Mouse (Mus musculus) heart, postnatal 0 days (tissue): ENCODE measurements at regions not wholly inside any gene's neighbourhood (a gene's known extent, or its start where the extent isn't known, plus 50 kb on each side); places are given as distances from the start of the nearest gene placed in this dataset.
A peak's percentile ranks its signal among the peaks of the same experiment; 100 is the strongest.

ENCODE experiments used
- ATAC-seq: fragments of 200-750 bp; cut with Nextera tagmentation; 2 replicates; pipeline ENCODE4 v1.8.0; 2017; ENCODE audit warnings: low read depth, moderate number of reproducible peaks, moderate library complexity; ENCODE audit not compliant: insufficient read depth
- DNase-seq: peaks from one replicate; pipeline ENCODE4 v3.0.0-alpha.2; 2016; ENCODE audit warnings: low spot score
- H3K27ac ChIP-seq: fragments of 300-500 bp; sonication (generic); 2 replicates; pipeline ENCODE4 v1.5.1; 2014; ENCODE audit warnings: low read depth, mild to moderate bottlenecking
- H3K27me3 ChIP-seq: fragments of 300-500 bp; sonication (generic); 2 replicates; pipeline ENCODE4 v1.6.1; 2014; ENCODE audit warnings: low read length, mixed read lengths; ENCODE audit not compliant: control insufficient read depth, insufficient read depth
- H3K36me3 ChIP-seq: fragments of 300-500 bp; sonication (generic); replicated peaks from 2 replicates; pipeline ENCODE4 v1.6.1; 2014; ENCODE audit warnings: low read length, mixed read lengths; ENCODE audit not compliant: control insufficient read depth, insufficient read depth
- H3K4me1 ChIP-seq: fragments of 300-500 bp; sonication (generic); 2 replicates; pipeline ENCODE4 v1.6.1; 2014; ENCODE audit warnings: antibody characterized with exemption; ENCODE audit not compliant: control insufficient read depth, insufficient read depth
- H3K4me2 ChIP-seq: fragments of 300-500 bp; sonication (generic); 2 replicates; pipeline ENCODE4 v1.6.1; 2014; ENCODE audit warnings: low read depth, mild to moderate bottlenecking, low read length, moderate library complexity
- H3K4me3 ChIP-seq: fragments of 300-500 bp; sonication (generic); 2 replicates; pipeline ENCODE4 v1.5.1; 2014; ENCODE audit warnings: low read depth, low read length
- H3K9ac ChIP-seq: fragments of 300-500 bp; sonication (generic); replicated peaks from 2 replicates; pipeline ENCODE4 v1.6.1; 2014; ENCODE audit warnings: low read depth, low read length, mixed read lengths
- H3K9me3 ChIP-seq: fragments of 300-500 bp; sonication (generic); replicated peaks from 2 replicates; pipeline ENCODE4 v1.6.1; 2016; ENCODE audit warnings: low read length; ENCODE audit not compliant: control insufficient read depth
- CTCF ChIP-seq: IDR thresholded peaks from 2 replicates; pipeline ENCODE4 v1.5.1; 2016; ENCODE audit warnings: antibody characterized with exemption, control low read depth, low read depth
- EP300 ChIP-seq: IDR thresholded peaks from 2 replicates; pipeline ENCODE4 v1.6.1; 2016; ENCODE audit warnings: antibody characterized with exemption, low read depth
- WGBS: fragments of 180-500 bp; shearing (Covaris S2); extraction: QIAGEN DNeasy Blood & Tissue Kit; methylation state at CpG from one replicate; pipeline ENCODE4 v1.1.7; 2014; 5-methylcytosine and 5-hydroxymethylcytosine counted together

GRCm38 (mm10) chr2:85257356-85257755 is 60.4 kb upstream of the Lrrc55 start:
- H3K4me2 ChIP-seq = no peak overlapping the region
- H3K9me3 ChIP-seq = no peaks in the 10 kb centered on the region
- H3K36me3 ChIP-seq = no peaks in the 10 kb centered on the region
- ATAC-seq = no peak
- no peak overlapping the region for H3K27ac ChIP-seq
- WGBS = 59% methylated on average over 3 of the region's 3 CpGs
- no peaks in the 10 kb centered on the region for H3K27me3 ChIP-seq
- no peak overlapping the region for H3K9ac ChIP-seq
- no peak for DNase-seq
- H3K4me3 ChIP-seq = no peak overlapping the region
- TF ChIP-seq CTCF (no peak), EP300 (no peak)
- peaks cover 11% of the 10 kb centered on the region for H3K4me1 ChIP-seq

- DNase-seq = no peak
- Histone ChIP-seq H3K4me2 (no peak overlapping the region), H3K36me3 (no peaks in the 10 kb centered on the region), H3K4me1 (peaks cover 15% of the 10 kb centered on the region), H3K9ac (no peak overlapping the region), H3K27me3 (no peaks in the 10 kb centered on the region), H3K27ac (no peak overlapping the region), H3K9me3 (no peaks in the 10 kb centered on the region), H3K4me3 (no peak overlapping the region)
- no peak for ATAC-seq
- TF ChIP-seq EP300 = no peak
- TF ChIP-seq CTCF = no peak
- WGBS = 60% methylated on average over 2 of the region's 2 CpGs
Observed at GRCm38 (mm10) chr2:85255610-85256009, 58.6 kb upstream of the Lrrc55 start.

GRCm38 (mm10) chr2:85252343-85253285 is 55.6 kb upstream of the Lrrc55 start:
- no peaks in the 10 kb centered on the region for H3K36me3 ChIP-seq
- WGBS = 26% methylated on average over 16 of the region's 16 CpGs
- no peak overlapping the region for H3K4me3 ChIP-seq
- TF ChIP-seq EP300 (no peak), CTCF (no peak)
- H3K4me1 ChIP-seq = peaks cover 21% of the 10 kb centered on the region
- DNase-seq = peak; percentile 37
- no peak overlapping the region for H3K9ac ChIP-seq
- H3K27ac ChIP-seq = peak overlapping the region; percentile 60
- H3K4me2 ChIP-seq = peak overlapping the region; percentile 46
- peak; percentile 49 for ATAC-seq
- H3K27me3 ChIP-seq = no peaks in the 10 kb centered on the region
- H3K9me3 ChIP-seq = no peaks in the 10 kb centered on the region

- H3K27me3 ChIP-seq = peaks cover 3% of the 10 kb centered on the region
- H3K36me3 ChIP-seq = no peaks in the 10 kb centered on the region
- ATAC-seq = no peak
- H3K4me1 ChIP-seq = peaks cover 21% of the 10 kb centered on the region
- no peak overlapping the region for H3K4me2 ChIP-seq
- no peak overlapping the region for H3K27ac ChIP-seq
- DNase-seq = no peak
- no peak for TF ChIP-seq CTCF
- TF ChIP-seq EP300 = no peak
- H3K9ac ChIP-seq = no peak overlapping the region
- no peaks in the 10 kb centered on the region for H3K9me3 ChIP-seq
- H3K4me3 ChIP-seq = no peak overlapping the region
- WGBS = 69% methylated on average over 10 of the region's 10 CpGs
Observed at GRCm38 (mm10) chr2:85250026-85250560, 53.1 kb upstream of the Lrrc55 start.
